Mouse (Mus musculus) lung, postnatal 10 days (tissue): ENCODE measurements around the gene Sox12.
"Not testable (repeated sequence)": the region's sequence is repeated elsewhere in the genome, so short reads cannot be mapped to it uniquely, and the experiment has no call there.

ENCODE experiments used
- DNase-seq: peaks from one replicate; pipeline ENCODE4 v3.0.0; 2021

The Sox12 gene

GRCm38 (mm10) chr2:152397680-152398435 is at the start of gene Sox12:
Gene Sox12 (minus strand): TSS chr2:152398063.
- peak; percentile 99 for DNase-seq

GRCm38 (mm10) chr2:152447461-152447860 is 49.6 kb upstream of the Sox12 start:
- DNase-seq = no peak

GRCm38 (mm10) chr2:152446642-152447041 is 48.8 kb upstream of the Sox12 start:
- no peak for DNase-seq

- DNase-seq = peak; percentile 16
Observed at GRCm38 (mm10) chr2:152443281-152443680, 45.4 kb upstream of the Sox12 start.

GRCm38 (mm10) chr2:152442322-152442721 is 44.5 kb upstream of the Sox12 start:
- DNase-seq = no peak

DNA sequence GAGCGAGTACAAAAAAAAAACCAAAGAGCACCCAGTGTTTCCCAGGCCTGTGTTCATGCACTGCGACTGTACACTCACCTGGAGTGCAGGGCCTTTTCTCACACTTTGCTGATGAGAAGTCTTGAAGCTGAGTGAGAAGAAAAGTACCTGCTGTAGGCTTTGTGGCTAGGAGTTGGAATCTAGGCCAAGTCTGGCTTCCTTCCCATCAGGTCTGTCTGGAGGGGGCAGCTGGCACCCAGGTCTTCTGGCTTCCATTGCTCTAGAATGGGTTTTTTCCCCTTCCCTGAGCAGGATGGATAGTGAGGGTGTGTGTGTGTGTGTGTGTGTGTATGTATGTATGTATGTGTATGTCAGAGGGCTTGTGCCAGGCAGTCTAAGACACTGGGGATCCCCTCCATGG is 42.0 kb upstream of the Sox12 start:
- DNase-seq = no peak

GRCm38 (mm10) chr2:152438963-152439362 is 41.1 kb upstream of the Sox12 start:
- DNase-seq = no peak

GRCm38 (mm10) chr2:152436983-152437860 is 39.4 kb upstream of the Sox12 start:
- DNase-seq = peak; percentile 91

- DNase-seq = no peak
Observed at GRCm38 (mm10) chr2:152436405-152436901, 38.6 kb upstream of the Sox12 start.

- DNase-seq = not testable (repeated sequence)
Observed at GRCm38 (mm10) chr2:152428481-152428880, 30.6 kb upstream of the Sox12 start.

GRCm38 (mm10) chr2:152427493-152427892 is 29.6 kb upstream of the Sox12 start:
- no peak for DNase-seq

GRCm38 (mm10) chr2:152415786-152416185 is 17.9 kb upstream of the Sox12 start:
- DNase-seq = no peak

GRCm38 (mm10) chr2:152415287-152415686 is 17.4 kb upstream of the Sox12 start, which contains the start of gene 6820408C15Rik:
Gene 6820408C15Rik (plus strand): TSS chr2:152415587.
- no peak for DNase-seq

GRCm38 (mm10) chr2:152414591-152415165 is 16.8 kb upstream of the Sox12 start, which contains the start of gene Zcchc3:
Gene Zcchc3 (minus strand): TSS chr2:152415027.
- peak; percentile 93 for DNase-seq

DNA sequence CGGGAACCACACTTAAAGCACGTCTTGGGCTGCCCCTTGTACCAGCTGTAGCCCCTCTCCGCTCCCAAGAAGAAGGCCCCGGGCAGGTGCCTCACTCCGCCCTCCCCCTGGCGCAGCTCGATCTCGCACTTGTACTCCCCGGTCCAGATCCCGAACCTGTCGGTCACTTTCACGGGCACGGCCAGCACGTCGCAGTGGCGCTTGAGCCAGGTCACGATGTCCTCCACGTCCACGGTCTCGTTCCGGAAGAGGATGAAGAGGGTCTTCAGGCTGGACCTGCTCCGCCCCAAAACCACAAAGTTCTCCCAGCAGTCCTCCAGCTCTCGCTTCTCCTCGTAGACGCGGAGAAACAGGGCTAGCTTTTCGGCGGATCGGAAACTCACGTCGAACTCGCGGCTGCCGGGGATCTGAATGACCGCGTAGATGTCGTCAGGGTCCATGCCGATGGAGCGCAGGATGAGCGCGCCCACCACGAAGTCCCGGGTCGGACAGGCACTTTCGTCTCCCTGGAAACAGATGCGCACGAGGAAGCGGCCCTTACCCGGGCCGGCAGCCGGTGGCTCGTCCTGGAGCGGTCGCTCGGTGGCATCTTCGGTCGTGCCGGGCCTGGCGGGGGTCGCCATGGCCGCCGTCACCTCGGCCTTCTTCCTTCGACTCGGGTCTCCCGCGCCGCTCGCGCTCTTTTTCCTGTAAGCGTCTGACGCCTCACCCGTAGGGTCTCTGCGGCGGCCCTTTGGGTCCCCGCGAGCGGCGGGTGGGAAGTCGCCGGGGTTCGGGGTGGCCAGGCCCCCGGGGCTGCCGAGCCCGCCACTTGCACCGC is 16.1 kb upstream of the Sox12 start:
- peak; percentile 38 for DNase-seq

DNA sequence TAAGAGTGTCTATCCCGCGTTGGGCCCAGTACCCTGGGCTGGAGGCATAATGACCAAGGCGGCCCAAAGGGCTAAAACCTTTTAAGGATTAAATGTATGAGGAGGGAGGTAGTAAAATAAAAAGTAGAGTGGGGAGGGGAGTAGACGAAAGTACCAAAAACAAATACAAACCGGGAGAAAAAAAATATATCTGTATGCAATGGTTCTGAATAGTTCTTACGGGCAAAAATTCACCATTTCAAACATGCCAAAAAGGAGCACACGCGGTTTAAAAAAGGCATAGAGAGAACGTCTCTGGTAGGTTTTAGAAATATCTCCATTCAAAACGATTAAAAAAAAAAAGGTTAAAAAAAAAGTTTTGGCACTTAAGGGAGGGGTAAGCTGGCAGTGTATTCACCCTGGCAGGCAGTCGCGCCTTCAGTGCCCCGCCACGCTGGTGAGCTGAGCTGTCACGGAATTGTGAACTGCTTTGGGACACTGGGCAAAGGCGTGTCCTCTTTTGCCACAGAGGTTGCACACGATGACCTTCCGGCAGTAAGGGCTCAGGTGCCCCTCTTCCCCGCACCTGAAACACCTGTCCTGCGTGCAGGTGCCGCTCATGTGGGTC is 15.4 kb upstream of the Sox12 start:
- DNase-seq = no peak

DNA sequence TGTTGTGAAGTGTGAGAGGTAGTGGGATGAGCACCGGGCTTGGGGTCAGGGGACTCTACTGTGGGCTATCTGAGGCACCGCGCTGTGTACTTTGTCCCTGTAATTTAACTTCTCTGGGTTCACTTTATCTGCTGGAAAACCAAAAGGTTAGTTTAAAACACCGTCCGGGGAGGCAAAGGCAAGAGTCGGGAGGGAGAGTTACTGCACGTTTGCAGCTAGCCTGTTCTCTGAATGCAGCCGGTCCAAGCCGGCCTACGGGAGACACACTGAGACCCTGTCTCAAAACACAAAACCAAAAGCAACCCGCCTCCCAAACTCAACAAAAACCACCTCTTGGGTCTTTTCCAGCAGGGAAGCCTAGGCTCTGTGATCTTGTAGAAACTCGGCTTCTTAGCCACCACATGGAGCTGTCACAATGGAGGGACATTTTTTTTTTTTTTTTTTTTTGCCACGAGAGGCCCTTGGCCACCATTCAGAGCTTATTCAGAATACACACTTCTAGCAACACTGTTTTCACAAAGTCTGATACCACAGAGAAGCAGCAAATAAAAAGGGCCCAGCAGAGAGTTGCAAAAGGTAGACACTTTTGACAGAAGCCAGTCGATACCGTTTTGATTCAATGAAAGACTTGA is 14.8 kb upstream of the Sox12 start:
- DNase-seq = no peak

- no peak for DNase-seq
Observed at GRCm38 (mm10) chr2:152411471-152411870, 13.6 kb upstream of the Sox12 start.

GRCm38 (mm10) chr2:152410971-152411371 is 13.1 kb upstream of the Sox12 start:
- peak; percentile 96 for DNase-seq

DNA sequence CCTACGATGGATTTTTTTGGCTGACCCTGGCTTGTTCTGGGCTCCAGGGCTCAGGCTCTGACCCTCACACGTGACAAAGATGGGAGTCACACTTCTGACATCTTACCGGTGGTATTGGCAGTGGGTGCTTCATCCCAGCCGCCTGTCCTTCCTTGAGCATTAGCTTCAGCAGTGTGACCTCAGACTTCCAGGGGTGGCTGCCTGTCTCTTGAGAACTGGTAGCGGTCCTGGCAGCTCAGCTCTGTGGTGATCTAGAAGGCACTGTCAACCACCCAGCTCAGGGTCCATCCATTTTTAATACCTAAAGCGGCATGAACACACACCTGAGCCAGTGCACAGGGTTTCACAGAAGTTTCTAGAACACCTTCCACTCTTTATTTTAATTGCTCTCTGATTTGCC is 11.9 kb upstream of the Sox12 start:
- DNase-seq = no peak

DNA sequence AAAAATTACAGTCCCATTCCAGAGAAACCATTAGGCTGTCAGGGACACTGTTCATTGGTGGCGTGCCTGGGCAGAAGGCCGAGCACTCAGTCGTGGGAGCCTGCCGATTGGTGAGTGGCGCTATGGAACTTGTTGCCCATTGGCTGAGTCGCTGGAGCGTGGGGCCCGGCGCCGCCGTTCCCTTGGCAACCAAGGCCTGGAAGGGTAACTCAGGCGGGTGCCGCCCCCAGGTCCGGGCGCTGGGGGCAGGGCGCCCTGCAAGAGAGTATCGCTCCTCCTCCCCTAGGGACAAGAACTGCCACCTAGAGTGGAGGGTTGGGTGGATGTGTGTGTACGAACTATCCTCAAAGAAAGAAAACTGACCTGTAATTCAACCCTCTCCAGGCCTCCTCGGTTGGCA is 8.3 kb upstream of the Sox12 start:
- DNase-seq = peak; percentile 98
